Mouse (Mus musculus): ENCODE measurements around the gene Macf1. TPM values are rescaled to one million over a fixed set of nuclear protein-coding genes. Genes with fewer than 3 reads are reported as not detected.

The Macf1 gene
- total and polyA plus RNA-seq, 3 experiments: 71.4 to 223 (median 222) TPM

DNA sequence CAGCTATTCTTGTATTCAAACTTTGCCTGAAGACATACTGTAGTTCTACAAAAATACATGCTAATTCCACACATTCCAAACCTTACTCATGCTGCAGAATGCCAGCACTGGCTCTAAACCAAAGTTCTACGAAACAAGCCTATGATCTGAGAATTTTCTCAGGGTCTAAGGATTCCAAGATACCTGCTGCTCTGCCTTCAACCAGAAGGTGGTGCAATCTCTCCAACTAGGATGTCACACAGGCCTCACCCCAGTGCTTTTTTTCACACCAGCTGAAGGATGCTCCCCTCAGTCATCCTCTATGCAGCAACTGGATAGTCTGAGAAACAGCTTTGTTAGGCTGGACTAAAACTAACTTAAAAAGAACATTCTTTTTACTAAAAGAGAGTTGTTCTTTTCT is 148.9 kb downstream of the Macf1 start:
- Histone ChIP-seq H3K79me2 (replicated peaks; ENCODE audit: control insufficient read depth, insufficient read depth, low read length) (peaks cover 2% of the 10 kb centered on the region), H3K4me3 (no peak overlapping the region), H3K27me3 (ENCODE audit: control insufficient read depth, insufficient read depth, low read length) (no peaks in the 10 kb centered on the region), H3K9ac (ENCODE audit: low read depth, low read length) (no peak overlapping the region), H3K27ac (no peak overlapping the region), H3K36me3 (ENCODE audit: control insufficient read depth, insufficient read depth, low read length) (peaks cover 2% of the 10 kb centered on the region; the same call in 1 of the 2 replicates), H3K4me1 (ENCODE audit: control insufficient read depth, insufficient read depth, low read length) (peaks cover 1% of the 10 kb centered on the region; the same call in 1 of the 2 replicates)
- peak; percentile 66 for DNase-seq
- WGBS: 10% methylated on average over 1 of the region's 1 CpGs
- TF ChIP-seq CTCF (IDR thresholded peaks at IDR 0.05) (peak; percentile 94), POLR2A (IDR thresholded peaks at IDR 0.05; ENCODE audit: insufficient read depth, low read depth, low read length) (no peak), EP300 (IDR thresholded peaks at IDR 0.05; ENCODE audit: insufficient read depth, low read depth, low read length) (0 out of 2 replicates have a peak, but pooled peaks have one; percentile 31)
- intact Hi-C loops (cut with DNase I): loop anchor here (1.0 kb wide), 2 partner anchors 49 to 132 kb away; no protein-coding TSS in a partner anchor

DNA sequence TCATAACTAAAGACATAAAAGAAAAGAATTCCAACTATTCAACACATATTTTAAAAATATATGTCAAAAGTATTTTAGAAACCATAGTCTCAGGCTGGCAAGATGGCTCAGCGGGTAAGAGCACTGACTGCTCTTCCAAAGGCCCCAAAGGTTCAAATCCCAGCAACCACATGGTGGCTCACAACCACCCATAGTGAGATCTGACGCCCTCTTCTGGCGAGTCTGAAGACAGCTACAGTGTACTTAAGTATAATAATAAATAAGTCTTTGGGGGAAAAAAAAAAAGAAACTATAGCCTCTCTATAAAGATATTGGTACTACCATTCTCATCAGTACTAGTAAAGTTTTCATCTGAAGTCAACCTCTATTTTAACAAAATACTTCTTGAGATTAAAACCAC is 152.2 kb downstream of the Macf1 start:
- Histone ChIP-seq H3K27ac (no peak overlapping the region), H3K4me3 (no peak overlapping the region), H3K36me3 (ENCODE audit: control insufficient read depth, insufficient read depth, low read length) (peaks cover 9% of the 10 kb centered on the region), H3K27me3 (ENCODE audit: control insufficient read depth, insufficient read depth, low read length) (no peaks in the 10 kb centered on the region), H3K4me1 (ENCODE audit: control insufficient read depth, insufficient read depth, low read length) (peaks cover 9% of the 10 kb centered on the region), H3K79me2 (replicated peaks; ENCODE audit: control insufficient read depth, insufficient read depth, low read length) (peaks cover 4% of the 10 kb centered on the region), H3K9ac (ENCODE audit: low read depth, low read length) (no peak overlapping the region)
- intact Hi-C loops (cut with DNase I): no loop called here
- no peak for DNase-seq
- WGBS: 40% methylated on average over 3 of the region's 3 CpGs
- TF ChIP-seq CTCF (IDR thresholded peaks at IDR 0.05): peak; percentile 47
- TF ChIP-seq POLR2A (IDR thresholded peaks at IDR 0.05; ENCODE audit: insufficient read depth, low read depth, low read length): no peak

DNA sequence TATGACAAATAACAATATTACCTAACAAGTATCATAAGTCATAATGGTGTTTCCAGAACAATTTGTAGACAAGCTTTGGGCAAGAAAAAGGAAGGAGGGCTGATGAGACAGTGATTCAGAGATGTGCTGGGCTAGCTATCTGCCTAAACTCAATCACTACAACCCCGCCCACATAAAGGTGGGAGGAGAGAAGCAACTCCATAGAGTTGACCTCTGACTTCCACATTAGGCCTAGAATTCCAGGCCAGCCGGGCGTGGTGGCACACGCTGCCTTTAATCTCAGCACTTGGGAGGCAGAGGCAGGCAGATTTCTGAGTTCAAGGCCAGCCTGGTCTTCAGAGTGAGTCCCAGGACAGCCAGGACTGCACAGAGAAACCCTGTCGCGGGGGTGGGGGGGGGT is 153.2 kb downstream of the Macf1 start:
- Histone ChIP-seq H3K9ac (ENCODE audit: low read depth, low read length) (no peak overlapping the region), H3K27me3 (ENCODE audit: control insufficient read depth, insufficient read depth, low read length) (no peaks in the 10 kb centered on the region), H3K36me3 (ENCODE audit: control insufficient read depth, insufficient read depth, low read length) (peaks cover 9% of the 10 kb centered on the region), H3K4me1 (ENCODE audit: control insufficient read depth, insufficient read depth, low read length) (peaks cover 13% of the 10 kb centered on the region), H3K27ac (no peak overlapping the region), H3K4me3 (no peak overlapping the region), H3K79me2 (replicated peaks; ENCODE audit: control insufficient read depth, insufficient read depth, low read length) (peaks cover 6% of the 10 kb centered on the region)
- intact Hi-C loops (cut with DNase I): no loop called here
- WGBS: 87% methylated on average over 6 of the region's 6 CpGs
- no peak for DNase-seq
- no peak for TF ChIP-seq CTCF (IDR thresholded peaks at IDR 0.05)
- TF ChIP-seq EP300 (IDR thresholded peaks at IDR 0.05; ENCODE audit: insufficient read depth, low read depth, low read length): no peak
- TF ChIP-seq POLR2A (IDR thresholded peaks at IDR 0.05; ENCODE audit: insufficient read depth, low read depth, low read length): no peak

DNA sequence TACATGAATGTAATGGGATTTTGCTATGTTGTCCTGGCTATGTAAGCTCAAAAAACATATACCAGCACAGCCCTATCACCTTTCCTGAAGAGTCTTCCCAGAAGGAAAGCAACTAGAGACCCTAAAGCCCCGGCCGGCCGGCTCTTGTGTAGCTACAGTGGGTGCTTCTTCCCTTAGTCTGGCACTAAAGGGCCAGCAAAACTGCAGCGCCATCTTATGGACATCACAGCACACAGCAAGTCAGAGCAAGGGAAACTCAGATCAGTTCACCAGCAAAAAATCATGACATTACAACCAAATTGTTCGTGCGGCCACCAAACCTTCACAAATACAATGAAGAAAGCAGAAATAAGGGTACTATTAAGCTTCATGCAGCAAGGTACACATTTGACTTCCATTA is 154.9 kb downstream of the Macf1 start:
- peak in 1 of 2 experiments; percentile 40 for DNase-seq
- 60% methylated on average over 6 of the region's 6 CpGs for WGBS

DNA sequence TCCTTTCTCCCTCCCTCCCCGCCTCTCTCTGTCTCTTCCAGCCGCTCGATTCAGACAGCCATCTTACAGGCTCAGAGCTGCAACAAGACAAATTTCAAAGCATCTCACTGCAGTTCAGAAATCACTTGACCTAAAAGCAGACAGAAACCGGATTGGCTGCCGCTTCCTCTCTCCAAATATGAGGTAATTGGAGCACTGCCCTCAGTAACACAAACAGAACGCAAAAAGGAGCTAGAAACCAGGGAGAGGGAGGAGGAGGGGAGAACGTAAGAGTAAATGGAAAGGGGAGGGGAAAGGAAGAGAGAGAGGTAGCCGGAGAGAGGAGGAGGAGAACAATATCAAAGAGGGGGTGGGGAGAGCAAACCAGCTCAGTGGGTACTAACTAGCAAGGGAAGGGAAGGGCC is 156.6 kb downstream of the Macf1 start:
- peaks cover 13% of the 10 kb centered on the region for H3K36me3 ChIP-seq (ENCODE audit: control insufficient read depth, insufficient read depth, low read length)
- intact Hi-C loops (cut with DNase I): loop anchor here (5.0 kb wide), 1 partner anchor 220 kb away; no protein-coding TSS in a partner anchor
- WGBS: 16% methylated on average over 8 of the region's 8 CpGs
- peak overlapping the region; percentile 39 for H3K9ac ChIP-seq (ENCODE audit: low read depth, low read length)
- peaks cover 18% of the 10 kb centered on the region for H3K4me1 ChIP-seq (ENCODE audit: control insufficient read depth, insufficient read depth, low read length)
- H3K27me3 ChIP-seq (ENCODE audit: control insufficient read depth, insufficient read depth, low read length): no peaks in the 10 kb centered on the region
- H3K4me3 ChIP-seq: no peak overlapping the region; the same call in 1 of the 2 replicates
- no peak for TF ChIP-seq POLR2A (IDR thresholded peaks at IDR 0.05; ENCODE audit: insufficient read depth, low read depth, low read length)
- TF ChIP-seq CTCF (IDR thresholded peaks at IDR 0.05): no peak
- no peak for TF ChIP-seq EP300 (IDR thresholded peaks at IDR 0.05; ENCODE audit: insufficient read depth, low read depth, low read length)
- H3K27ac ChIP-seq: peak overlapping the region; percentile 50
- peaks cover 6% of the 10 kb centered on the region for H3K79me2 ChIP-seq (replicated peaks; ENCODE audit: control insufficient read depth, insufficient read depth, low read length)
- DNase-seq: peak; percentile 30 to 40

More for the DNA sequence above, 154.9 kb downstream of the Macf1 start:
- Histone ChIP-seq H3K79me2 (replicated peaks; ENCODE audit: control insufficient read depth, insufficient read depth, low read length) (peaks cover 6% of the 10 kb centered on the region), H3K9ac (ENCODE audit: low read depth, low read length) (no peak overlapping the region), H3K4me1 (ENCODE audit: control insufficient read depth, insufficient read depth, low read length) (peaks cover 13% of the 10 kb centered on the region), H3K4me3 (no peak overlapping the region), H3K27ac (no peak overlapping the region), H3K36me3 (ENCODE audit: control insufficient read depth, insufficient read depth, low read length) (peaks cover 7% of the 10 kb centered on the region; the same call in 1 of the 2 replicates), H3K27me3 (ENCODE audit: control insufficient read depth, insufficient read depth, low read length) (no peaks in the 10 kb centered on the region)
- no peak for TF ChIP-seq POLR2A (IDR thresholded peaks at IDR 0.05; ENCODE audit: insufficient read depth, low read depth, low read length)
- TF ChIP-seq CTCF (IDR thresholded peaks at IDR 0.05): peak; percentile 87
- TF ChIP-seq EP300 (IDR thresholded peaks at IDR 0.05; ENCODE audit: insufficient read depth, low read depth, low read length): 0 out of 2 replicates have a peak, but pooled peaks have one; percentile 29
- intact Hi-C loops (cut with DNase I): loop anchor here (5.0 kb wide), 1 partner anchor 222 kb away; no protein-coding TSS in a partner anchor

DNA sequence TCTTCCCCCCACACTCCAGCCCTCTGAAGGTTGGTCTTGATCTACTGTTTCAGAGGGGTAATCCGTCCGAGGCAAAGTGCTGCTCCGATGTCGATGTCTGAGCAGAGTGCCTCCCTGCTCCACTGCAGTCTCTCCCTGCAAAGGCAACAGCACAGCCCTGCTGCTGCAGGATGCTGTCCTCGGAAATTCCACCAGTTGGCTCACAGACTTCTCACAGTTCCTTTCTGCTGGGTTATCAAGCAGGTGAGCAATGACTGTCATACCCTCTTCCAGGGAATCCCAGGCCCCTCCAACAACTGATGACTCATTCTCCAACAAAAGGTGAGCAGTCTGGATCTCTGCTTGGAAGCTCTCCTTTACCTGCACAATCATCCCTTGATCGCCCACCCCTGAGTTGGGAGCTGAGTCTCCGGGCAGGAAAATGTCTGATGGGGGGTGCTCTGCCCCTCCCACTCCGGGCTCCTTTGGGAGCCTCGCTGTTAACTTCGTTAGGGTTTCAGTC is 157.3 kb downstream of the Macf1 start:
- peak overlapping the region; percentile 39 for H3K9ac ChIP-seq (ENCODE audit: low read depth, low read length)
- WGBS: 45% methylated on average over 10 of the region's 10 CpGs
- peak overlapping the region; percentile 50 for H3K27ac ChIP-seq
- no peak for DNase-seq
- H3K27me3 ChIP-seq (ENCODE audit: control insufficient read depth, insufficient read depth, low read length): no peaks in the 10 kb centered on the region
- intact Hi-C loops (cut with DNase I): loop anchor here (5.0 kb wide), 1 partner anchor 220 kb away; no protein-coding TSS in a partner anchor
- H3K36me3 ChIP-seq (ENCODE audit: control insufficient read depth, insufficient read depth, low read length): peaks cover 13% of the 10 kb centered on the region
- H3K79me2 ChIP-seq (replicated peaks; ENCODE audit: control insufficient read depth, insufficient read depth, low read length): peaks cover 6% of the 10 kb centered on the region
- H3K4me3 ChIP-seq: peak overlapping the region; percentile 0; the same call in 1 of the 2 replicates
- TF ChIP-seq POLR2A (IDR thresholded peaks at IDR 0.05; ENCODE audit: insufficient read depth, low read depth, low read length) (no peak), EP300 (IDR thresholded peaks at IDR 0.05; ENCODE audit: insufficient read depth, low read depth, low read length) (no peak)
- H3K4me1 ChIP-seq (ENCODE audit: control insufficient read depth, insufficient read depth, low read length): peaks cover 18% of the 10 kb centered on the region
